Mouse (Mus musculus): ENCODE results near the gene Tom1l2. TPM values are rescaled to one million over a fixed set of nuclear protein-coding genes. Genes with fewer than 3 reads are reported as not detected.

Gene Tom1l2
- polyA plus RNA-seq, 1 experiment from 2014 or later, result 19.5 TPM

- DNase-seq (ENCODE audit: low spot score) (no peak), ATAC-seq (replicated peaks; ENCODE audit: low FRiP score) (no peak)
- Histone ChIP-seq H3K4me3 (ENCODE audit: low read depth, low read length) (no peak overlapping the region), H3K9ac (ENCODE audit: low read length) (no peak overlapping the region), H3K27me3 (ENCODE audit: control insufficient read depth, insufficient read depth, low read length) (no peaks in the 10 kb centered on the region), H3K4me1 (replicated peaks; ENCODE audit: control insufficient read depth, insufficient read depth, low read length) (peaks cover 14% of the 10 kb centered on the region), H3K36me3 (ENCODE audit: control insufficient read depth, insufficient read depth, low read length) (no peaks in the 10 kb centered on the region), H3K27ac (ENCODE audit: low read depth, low read length) (no peak overlapping the region), H3K9me3 (ENCODE audit: control insufficient read depth, low read length) (no peaks in the 10 kb centered on the region), H3K4me2 (ENCODE audit: low read depth, low read length, severe bottlenecking) (no peak overlapping the region)
- 79% methylated on average over 6 of the region's 6 CpGs for WGBS
Measured at GRCm38 (mm10) chr11:60221425-60221824, 131.3 kb downstream of the Tom1l2 start.

GRCm38 (mm10) chr11:60220291-60220804, 132.4 kb downstream of the Tom1l2 start:
- H3K9ac ChIP-seq (ENCODE audit: low read length), result peak overlapping the region; percentile 75
- peak; percentile 95 for DNase-seq (ENCODE audit: low spot score)
- ATAC-seq (replicated peaks; ENCODE audit: low FRiP score), result peak; percentile 79
- H3K27ac ChIP-seq (ENCODE audit: low read depth, low read length), result peak overlapping the region; percentile 39; the same call in 1 of the 2 replicates
- H3K4me2 ChIP-seq (ENCODE audit: low read depth, low read length, severe bottlenecking), result peak overlapping the region; percentile 69
- peaks cover 14% of the 10 kb centered on the region for H3K4me1 ChIP-seq (replicated peaks; ENCODE audit: control insufficient read depth, insufficient read depth, low read length)
- no peaks in the 10 kb centered on the region for H3K9me3 ChIP-seq (ENCODE audit: control insufficient read depth, low read length)
- under 1% methylated on average over 46 of the region's 46 CpGs for WGBS
- no peaks in the 10 kb centered on the region for H3K27me3 ChIP-seq (ENCODE audit: control insufficient read depth, insufficient read depth, low read length)
- H3K4me3 ChIP-seq (ENCODE audit: low read depth, low read length), result peak overlapping the region; percentile 69
- no peaks in the 10 kb centered on the region for H3K36me3 ChIP-seq (ENCODE audit: control insufficient read depth, insufficient read depth, low read length)

GRCm38 (mm10) chr11:60219609-60220008, 133.1 kb downstream of the Tom1l2 start:
- peak overlapping the region; percentile 69 for H3K4me3 ChIP-seq (ENCODE audit: low read depth, low read length)
- 54% methylated on average over 8 of the region's 8 CpGs for WGBS
- H3K4me1 ChIP-seq (replicated peaks; ENCODE audit: control insufficient read depth, insufficient read depth, low read length), result peaks cover 14% of the 10 kb centered on the region
- no peak overlapping the region for H3K27ac ChIP-seq (ENCODE audit: low read depth, low read length)
- peak overlapping the region; percentile 75 for H3K9ac ChIP-seq (ENCODE audit: low read length)
- H3K9me3 ChIP-seq (ENCODE audit: control insufficient read depth, low read length), result no peaks in the 10 kb centered on the region
- peak overlapping the region; percentile 69 for H3K4me2 ChIP-seq (ENCODE audit: low read depth, low read length, severe bottlenecking)
- DNase-seq (ENCODE audit: low spot score) (no peak), ATAC-seq (replicated peaks; ENCODE audit: low FRiP score) (no peak)
- no peaks in the 10 kb centered on the region for H3K36me3 ChIP-seq (ENCODE audit: control insufficient read depth, insufficient read depth, low read length)
- no peaks in the 10 kb centered on the region for H3K27me3 ChIP-seq (ENCODE audit: control insufficient read depth, insufficient read depth, low read length)

- Histone ChIP-seq H3K4me1 (replicated peaks; ENCODE audit: control insufficient read depth, insufficient read depth, low read length) (peaks cover 11% of the 10 kb centered on the region), H3K4me3 (ENCODE audit: low read depth, low read length) (no peak overlapping the region), H3K4me2 (ENCODE audit: low read depth, low read length, severe bottlenecking) (no peak overlapping the region), H3K36me3 (ENCODE audit: control insufficient read depth, insufficient read depth, low read length) (no peaks in the 10 kb centered on the region), H3K9ac (ENCODE audit: low read length) (no peak overlapping the region), H3K27me3 (ENCODE audit: control insufficient read depth, insufficient read depth, low read length) (no peaks in the 10 kb centered on the region), H3K9me3 (ENCODE audit: control insufficient read depth, low read length) (no peaks in the 10 kb centered on the region), H3K27ac (ENCODE audit: low read depth, low read length) (no peak overlapping the region)
- ATAC-seq (replicated peaks; ENCODE audit: low FRiP score) (no peak), DNase-seq (ENCODE audit: low spot score) (no peak)
- 83% methylated on average over 7 of the region's 7 CpGs for WGBS
Measured at GRCm38 (mm10) chr11:60217467-60217866, 135.2 kb downstream of the Tom1l2 start.

GRCm38 (mm10) chr11:60216671-60217070, 136.0 kb downstream of the Tom1l2 start:
- no peak overlapping the region for H3K9ac ChIP-seq (ENCODE audit: low read length)
- no peaks in the 10 kb centered on the region for H3K27me3 ChIP-seq (ENCODE audit: control insufficient read depth, insufficient read depth, low read length)
- H3K36me3 ChIP-seq (ENCODE audit: control insufficient read depth, insufficient read depth, low read length), result no peaks in the 10 kb centered on the region
- no peak overlapping the region for H3K4me3 ChIP-seq (ENCODE audit: low read depth, low read length)
- H3K4me1 ChIP-seq (replicated peaks; ENCODE audit: control insufficient read depth, insufficient read depth, low read length), result peaks cover 16% of the 10 kb centered on the region; the same call in 1 of the 2 replicates
- DNase-seq (ENCODE audit: low spot score) (no peak), ATAC-seq (replicated peaks; ENCODE audit: low FRiP score) (no peak)
- no peak overlapping the region for H3K27ac ChIP-seq (ENCODE audit: low read depth, low read length)
- H3K4me2 ChIP-seq (ENCODE audit: low read depth, low read length, severe bottlenecking), result no peak overlapping the region
- 89% methylated on average over 1 of the region's 1 CpGs for WGBS
- no peaks in the 10 kb centered on the region for H3K9me3 ChIP-seq (ENCODE audit: control insufficient read depth, low read length)

- WGBS, result 70% methylated on average over 6 of the region's 6 CpGs
- Histone ChIP-seq H3K27ac (ENCODE audit: low read depth, low read length) (0 out of 2 replicates have a peak overlapping the region, but pooled peaks have one; percentile 26), H3K4me3 (ENCODE audit: low read depth, low read length) (no peak overlapping the region), H3K4me1 (replicated peaks; ENCODE audit: control insufficient read depth, insufficient read depth, low read length) (peaks cover 34% of the 10 kb centered on the region), H3K27me3 (ENCODE audit: control insufficient read depth, insufficient read depth, low read length) (no peaks in the 10 kb centered on the region), H3K4me2 (ENCODE audit: low read depth, low read length, severe bottlenecking) (no peak overlapping the region), H3K36me3 (ENCODE audit: control insufficient read depth, insufficient read depth, low read length) (no peaks in the 10 kb centered on the region), H3K9ac (ENCODE audit: low read length) (no peak overlapping the region), H3K9me3 (ENCODE audit: control insufficient read depth, low read length) (no peaks in the 10 kb centered on the region)
- DNase-seq (ENCODE audit: low spot score), result no peak
- no peak for ATAC-seq (replicated peaks; ENCODE audit: low FRiP score)
Measured at GRCm38 (mm10) chr11:60213266-60213665, 139.4 kb downstream of the Tom1l2 start.

GRCm38 (mm10) chr11:60211761-60212160, 140.9 kb downstream of the Tom1l2 start:
- H3K36me3 ChIP-seq (ENCODE audit: control insufficient read depth, insufficient read depth, low read length), result no peaks in the 10 kb centered on the region
- no peaks in the 10 kb centered on the region for H3K27me3 ChIP-seq (ENCODE audit: control insufficient read depth, insufficient read depth, low read length)
- WGBS, result 49% methylated on average over 12 of the region's 12 CpGs
- DNase-seq (ENCODE audit: low spot score), result no peak
- no peak overlapping the region for H3K4me2 ChIP-seq (ENCODE audit: low read depth, low read length, severe bottlenecking)
- ATAC-seq (replicated peaks; ENCODE audit: low FRiP score), result no peak
- H3K4me3 ChIP-seq (ENCODE audit: low read depth, low read length), result no peak overlapping the region
- H3K9ac ChIP-seq (ENCODE audit: low read length), result peak overlapping the region; percentile 29
- H3K4me1 ChIP-seq (replicated peaks; ENCODE audit: control insufficient read depth, insufficient read depth, low read length), result peaks cover 43% of the 10 kb centered on the region
- no peaks in the 10 kb centered on the region for H3K9me3 ChIP-seq (ENCODE audit: control insufficient read depth, low read length)
- H3K27ac ChIP-seq (ENCODE audit: low read depth, low read length), result 0 out of 2 replicates have a peak overlapping the region, but pooled peaks have one; percentile 15

GRCm38 (mm10) chr11:60211152-60211551, 141.6 kb downstream of the Tom1l2 start:
- Histone ChIP-seq H3K36me3 (ENCODE audit: control insufficient read depth, insufficient read depth, low read length) (no peaks in the 10 kb centered on the region), H3K27ac (ENCODE audit: low read depth, low read length) (peak overlapping the region; percentile 73; the same call in 1 of the 2 replicates), H3K4me1 (replicated peaks; ENCODE audit: control insufficient read depth, insufficient read depth, low read length) (peaks cover 43% of the 10 kb centered on the region), H3K9me3 (ENCODE audit: control insufficient read depth, low read length) (no peaks in the 10 kb centered on the region), H3K4me3 (ENCODE audit: low read depth, low read length) (no peak overlapping the region), H3K4me2 (ENCODE audit: low read depth, low read length, severe bottlenecking) (no peak overlapping the region), H3K27me3 (ENCODE audit: control insufficient read depth, insufficient read depth, low read length) (no peaks in the 10 kb centered on the region), H3K9ac (ENCODE audit: low read length) (no peak overlapping the region; the same call in 1 of the 2 replicates)
- DNase-seq (ENCODE audit: low spot score) (no peak), ATAC-seq (replicated peaks; ENCODE audit: low FRiP score) (no peak)
- 60% methylated on average over 3 of the region's 3 CpGs for whole genome bisulfite sequencing

GRCm38 (mm10) chr11:60210305-60210724, 142.4 kb downstream of the Tom1l2 start:
- Histone ChIP-seq H3K27me3 (ENCODE audit: control insufficient read depth, insufficient read depth, low read length) (no peaks in the 10 kb centered on the region), H3K9ac (ENCODE audit: low read length) (peak overlapping the region; percentile 52), H3K4me3 (ENCODE audit: low read depth, low read length) (peak overlapping the region; percentile 37), H3K4me1 (replicated peaks; ENCODE audit: control insufficient read depth, insufficient read depth, low read length) (peaks cover 43% of the 10 kb centered on the region), H3K4me2 (ENCODE audit: low read depth, low read length, severe bottlenecking) (peak overlapping the region; percentile 67), H3K36me3 (ENCODE audit: control insufficient read depth, insufficient read depth, low read length) (no peaks in the 10 kb centered on the region; the same call in 1 of the 2 replicates), H3K9me3 (ENCODE audit: control insufficient read depth, low read length) (no peaks in the 10 kb centered on the region), H3K27ac (ENCODE audit: low read depth, low read length) (peak overlapping the region; percentile 73)
- WGBS, result under 1% methylated on average over 47 of the region's 47 CpGs
- DNase-seq (ENCODE audit: low spot score) (peak; percentile 98), ATAC-seq (replicated peaks; ENCODE audit: low FRiP score) (peak; percentile 93)

Measured in forebrain, embryonic 11.5 days (tissue).